Mouse (Mus musculus): Measurements from ENCODE around the gene Cln3. TPM values are rescaled to one million over a fixed set of nuclear protein-coding genes. Genes with fewer than 3 reads are reported as not detected.

Cln3 gene
- polyA plus RNA-seq, 1 experiment from 2014 or later, result 41.3 TPM

GRCm38 (mm10) chr7:126598919-126599318, 13.3 kb upstream of the Cln3 start:
- Histone ChIP-seq H3K4me2 (replicated peaks; ENCODE audit: low read depth, low read length) (no peak overlapping the region), H3K4me1 (ENCODE audit: insufficient read depth, low read length) (no peaks in the 10 kb centered on the region), H3K27ac (ENCODE audit: low read length) (no peak overlapping the region), H3K27me3 (ENCODE audit: insufficient read depth, low read length) (no peaks in the 10 kb centered on the region), H3K9ac (replicated peaks; ENCODE audit: low read length) (no peak overlapping the region), H3K4me3 (ENCODE audit: low read length) (no peak overlapping the region), H3K36me3 (ENCODE audit: insufficient read depth, low read length) (no peaks in the 10 kb centered on the region), H3K9me3 (ENCODE audit: low read length) (no peaks in the 10 kb centered on the region)
- ATAC-seq (ENCODE audit: low FRiP score, low TSS enrichment), result no peak
- WGBS, result 78% methylated on average over 6 of the region's 6 CpGs

DNA sequence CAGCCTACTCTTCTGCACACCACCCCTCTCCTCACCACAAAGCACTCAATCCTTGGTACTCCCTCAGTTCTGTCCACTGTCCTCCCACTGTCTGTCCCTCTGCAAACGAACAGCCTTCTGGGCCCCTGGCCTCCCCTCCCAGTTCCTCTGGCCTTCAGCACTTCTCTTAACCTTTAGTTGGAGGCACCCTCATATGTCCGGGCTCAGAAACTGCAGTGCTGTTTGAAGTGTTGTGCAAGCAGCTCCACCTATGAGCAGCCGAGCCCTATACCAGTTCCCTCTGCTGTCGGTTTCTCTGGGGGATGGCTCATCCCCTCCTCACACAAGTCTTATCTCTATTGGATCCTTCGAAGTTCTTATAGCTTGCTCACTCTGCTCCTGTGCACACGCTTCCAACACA, 10.8 kb upstream of the Cln3 start:
- H3K4me3 ChIP-seq (ENCODE audit: low read length), result no peak overlapping the region
- H3K4me2 ChIP-seq (replicated peaks; ENCODE audit: low read depth, low read length), result no peak overlapping the region
- H3K27ac ChIP-seq (ENCODE audit: low read length), result no peak overlapping the region
- no peak for ATAC-seq (ENCODE audit: low FRiP score, low TSS enrichment)
- H3K9me3 ChIP-seq (ENCODE audit: low read length), result no peaks in the 10 kb centered on the region
- H3K36me3 ChIP-seq (ENCODE audit: insufficient read depth, low read length), result no peaks in the 10 kb centered on the region
- H3K4me1 ChIP-seq (ENCODE audit: insufficient read depth, low read length), result no peaks in the 10 kb centered on the region
- H3K27me3 ChIP-seq (ENCODE audit: insufficient read depth, low read length), result no peaks in the 10 kb centered on the region
- H3K9ac ChIP-seq (replicated peaks; ENCODE audit: low read length), result no peak overlapping the region
- 61% methylated on average over 6 of the region's 6 CpGs for WGBS

DNA sequence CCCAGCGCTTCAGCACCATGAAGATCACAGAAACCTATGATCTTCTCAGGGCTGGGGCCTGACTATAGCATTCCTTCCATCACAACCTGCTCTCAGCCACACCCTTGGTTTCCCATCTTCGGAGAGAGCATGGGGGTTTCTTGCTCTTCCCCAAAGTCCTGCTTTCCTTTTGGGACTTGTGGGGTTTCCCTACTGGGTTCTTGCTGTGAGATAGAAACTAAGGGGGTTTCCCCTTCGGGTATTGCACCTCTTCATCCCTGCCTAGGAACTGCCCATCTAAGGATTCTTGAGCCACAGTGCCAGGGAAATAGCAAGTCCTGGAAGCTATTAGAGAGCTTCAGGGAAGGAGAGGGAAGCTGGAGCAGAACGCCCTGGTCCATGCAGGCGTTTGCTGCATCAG, 10.3 kb upstream of the Cln3 start:
- no peak overlapping the region for H3K4me2 ChIP-seq (replicated peaks; ENCODE audit: low read depth, low read length)
- H3K4me1 ChIP-seq (ENCODE audit: insufficient read depth, low read length), result no peaks in the 10 kb centered on the region
- H3K27me3 ChIP-seq (ENCODE audit: insufficient read depth, low read length), result no peaks in the 10 kb centered on the region
- no peak overlapping the region for H3K9ac ChIP-seq (replicated peaks; ENCODE audit: low read length)
- WGBS, result 92% methylated on average over 5 of the region's 5 CpGs
- no peaks in the 10 kb centered on the region for H3K9me3 ChIP-seq (ENCODE audit: low read length)
- ATAC-seq (ENCODE audit: low FRiP score, low TSS enrichment), result no peak
- no peak overlapping the region for H3K27ac ChIP-seq (ENCODE audit: low read length)
- no peaks in the 10 kb centered on the region for H3K36me3 ChIP-seq (ENCODE audit: insufficient read depth, low read length)
- H3K4me3 ChIP-seq (ENCODE audit: low read length), result no peak overlapping the region

DNA sequence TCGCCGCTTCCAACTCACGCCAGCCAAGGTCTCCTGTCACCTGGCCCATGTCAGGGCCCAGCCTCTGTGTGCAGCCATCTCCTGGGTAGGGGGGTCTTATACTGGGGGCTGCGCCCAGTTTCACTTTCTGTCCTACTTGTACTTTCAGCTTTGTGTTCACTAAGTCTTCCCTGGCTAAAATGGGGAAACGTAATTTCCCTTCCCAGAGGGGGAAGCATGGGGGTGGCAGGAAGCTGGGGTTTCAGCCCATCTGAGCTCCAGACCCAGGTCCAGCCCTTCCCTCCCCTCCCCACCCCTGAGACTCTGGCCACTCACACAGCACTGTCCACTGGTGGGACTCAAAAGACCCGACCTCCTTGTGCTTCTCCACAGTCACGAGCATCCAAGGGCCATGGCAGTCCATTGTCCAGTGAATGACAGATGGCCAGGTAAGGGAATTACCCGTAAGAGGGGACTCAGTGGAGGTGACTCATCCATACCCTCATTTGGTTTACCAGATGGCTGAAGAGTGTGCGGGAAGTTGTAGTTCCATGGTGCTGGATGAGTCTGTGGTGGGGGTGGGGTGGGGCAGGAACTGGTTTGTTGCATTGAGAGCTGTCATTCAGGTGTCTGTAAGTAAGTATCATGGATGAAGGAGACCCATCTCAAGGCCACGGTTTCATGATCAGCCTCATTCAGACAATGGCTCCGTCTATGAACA, 9.4 kb upstream of the Cln3 start, which contains the start of gene Il27:
Gene Il27, minus strand, starts transcription at position 80 of the 700 bp plus-strand sequence.
- Histone ChIP-seq H3K4me2 (replicated peaks; ENCODE audit: low read depth, low read length) (no peak within 1 kb of the TSS), H3K27ac (ENCODE audit: low read length) (no peak within 1 kb of the TSS), H3K4me1 (ENCODE audit: insufficient read depth, low read length) (no peaks in the 10 kb centered on the region), H3K36me3 (ENCODE audit: insufficient read depth, low read length) (no peaks in the 10 kb centered on the region), H3K9ac (replicated peaks; ENCODE audit: low read length) (no peak within 1 kb of the TSS), H3K9me3 (ENCODE audit: low read length) (no peaks in the 10 kb centered on the region), H3K4me3 (ENCODE audit: low read length) (no peak within 1 kb of the TSS), H3K27me3 (ENCODE audit: insufficient read depth, low read length) (no peaks in the 10 kb centered on the region)
- WGBS, result 83% methylated on average over 11 of the region's 11 CpGs
- ATAC-seq (ENCODE audit: low FRiP score, low TSS enrichment), result no peak

DNA sequence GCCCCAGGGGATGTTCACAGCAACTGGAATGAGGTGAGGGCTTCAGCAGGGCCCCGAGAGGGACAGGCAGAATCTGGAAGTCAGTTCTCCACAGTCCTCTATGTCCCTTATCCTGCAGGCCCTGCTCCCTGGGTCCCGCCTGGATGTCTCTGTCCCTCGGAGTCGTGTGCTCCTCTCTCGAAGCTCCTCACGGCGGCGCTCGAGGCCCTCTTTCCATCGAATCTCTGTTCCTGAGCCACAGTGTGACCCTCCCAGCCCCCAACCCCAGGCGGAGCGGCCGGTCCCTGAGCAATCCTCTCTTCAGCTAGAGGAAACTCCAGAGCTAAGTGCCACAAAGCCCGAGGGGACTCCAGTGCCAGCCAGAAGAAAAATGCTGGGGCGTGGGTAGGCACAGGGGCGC, 2.2 kb upstream of the Cln3 start:
- Histone ChIP-seq H3K4me1 (ENCODE audit: insufficient read depth, low read length) (peaks cover 15% of the 10 kb centered on the region; the same call in 1 of the 2 replicates), H3K9me3 (ENCODE audit: low read length) (no peaks in the 10 kb centered on the region), H3K27me3 (ENCODE audit: insufficient read depth, low read length) (no peaks in the 10 kb centered on the region), H3K36me3 (ENCODE audit: insufficient read depth, low read length) (no peaks in the 10 kb centered on the region), H3K4me3 (ENCODE audit: low read length) (peak overlapping the region; percentile 22), H3K4me2 (replicated peaks; ENCODE audit: low read depth, low read length) (peak overlapping the region; percentile 46), H3K9ac (replicated peaks; ENCODE audit: low read length) (peak overlapping the region; percentile 61), H3K27ac (ENCODE audit: low read length) (no peak overlapping the region)
- ATAC-seq (ENCODE audit: low FRiP score, low TSS enrichment), result peak; percentile 44; the same call in 1 of the 2 replicates
- 9% methylated on average over 16 of the region's 16 CpGs for WGBS

GRCm38 (mm10) chr7:126586839-126587238, 1.2 kb upstream of the Cln3 start:
- H3K9me3 ChIP-seq (ENCODE audit: low read length), result no peaks in the 10 kb centered on the region
- 27% methylated on average over 8 of the region's 8 CpGs for WGBS
- H3K36me3 ChIP-seq (ENCODE audit: insufficient read depth, low read length), result no peaks in the 10 kb centered on the region
- H3K4me1 ChIP-seq (ENCODE audit: insufficient read depth, low read length), result peaks cover 15% of the 10 kb centered on the region; the same call in 1 of the 2 replicates
- no peaks in the 10 kb centered on the region for H3K27me3 ChIP-seq (ENCODE audit: insufficient read depth, low read length)
- no peak for ATAC-seq (ENCODE audit: low FRiP score, low TSS enrichment)
- no peak overlapping the region for H3K27ac ChIP-seq (ENCODE audit: low read length)
- H3K4me3 ChIP-seq (ENCODE audit: low read length), result no peak overlapping the region
- no peak overlapping the region for H3K4me2 ChIP-seq (replicated peaks; ENCODE audit: low read depth, low read length)
- no peak overlapping the region for H3K9ac ChIP-seq (replicated peaks; ENCODE audit: low read length)

DNA sequence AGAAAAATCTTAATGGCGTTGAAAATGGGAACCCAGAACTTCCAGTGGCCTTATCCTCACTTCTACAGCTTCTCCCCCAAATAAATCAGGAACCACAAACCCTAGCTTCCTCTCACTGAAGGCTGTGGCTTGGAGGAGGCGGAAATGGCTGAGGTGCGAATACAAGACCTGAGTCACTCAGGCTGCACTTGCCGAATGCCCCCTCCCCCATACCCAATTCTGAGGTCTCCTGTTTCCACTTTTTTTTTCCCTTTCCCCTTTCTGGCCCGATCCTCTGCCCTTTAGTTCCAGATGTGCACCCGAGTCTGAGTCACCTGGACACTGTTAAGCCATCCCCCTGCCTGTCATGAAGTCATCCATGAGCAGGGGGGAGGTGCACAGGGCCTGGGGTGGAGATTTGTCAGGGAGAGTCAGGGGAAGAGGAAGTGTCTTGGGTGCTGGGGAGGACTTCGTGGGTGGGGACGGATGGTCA, 1.1 kb downstream of the Cln3 start, which contains the start of gene Apobr:
Gene Apobr, plus strand, starts transcription at position 437 of the 472 bp plus-strand sequence.
- Histone ChIP-seq H3K27me3 (ENCODE audit: insufficient read depth, low read length) (no peaks in the 10 kb centered on the region), H3K4me1 (ENCODE audit: insufficient read depth, low read length) (peaks cover 15% of the 10 kb centered on the region; the same call in 1 of the 2 replicates), H3K4me2 (replicated peaks; ENCODE audit: low read depth, low read length) (peak within 1 kb of the TSS; percentile 69), H3K27ac (ENCODE audit: low read length) (peak within 1 kb of the TSS; percentile 80; the same call in 1 of the 2 replicates), H3K9ac (replicated peaks; ENCODE audit: low read length) (peak within 1 kb of the TSS; percentile 62; the same call in 1 of the 2 replicates), H3K9me3 (ENCODE audit: low read length) (no peaks in the 10 kb centered on the region), H3K36me3 (ENCODE audit: insufficient read depth, low read length) (no peaks in the 10 kb centered on the region; the same call in 1 of the 2 replicates), H3K4me3 (ENCODE audit: low read length) (peak within 1 kb of the TSS; percentile 52)
- 72% methylated on average over 8 of the region's 8 CpGs for WGBS
- ATAC-seq (ENCODE audit: low FRiP score, low TSS enrichment), result no peak

- Histone ChIP-seq H3K27me3 (ENCODE audit: insufficient read depth, low read length) (no peaks in the 10 kb centered on the region), H3K4me1 (ENCODE audit: insufficient read depth, low read length) (peaks cover 15% of the 10 kb centered on the region; the same call in 1 of the 2 replicates), H3K4me3 (ENCODE audit: low read length) (peak overlapping the region; percentile 52), H3K27ac (ENCODE audit: low read length) (peak overlapping the region; percentile 80), H3K9ac (replicated peaks; ENCODE audit: low read length) (peak overlapping the region; percentile 62), H3K9me3 (ENCODE audit: low read length) (no peaks in the 10 kb centered on the region), H3K36me3 (ENCODE audit: insufficient read depth, low read length) (no peaks in the 10 kb centered on the region; the same call in 1 of the 2 replicates), H3K4me2 (replicated peaks; ENCODE audit: low read depth, low read length) (peak overlapping the region; percentile 69)
- WGBS, result 53% methylated on average over 6 of the region's 6 CpGs
- no peak for ATAC-seq (ENCODE audit: low FRiP score, low TSS enrichment)
These were observed 1.9 kb downstream of the Cln3 start for GRCm38 (mm10) chr7:126583761-126584160.

DNA sequence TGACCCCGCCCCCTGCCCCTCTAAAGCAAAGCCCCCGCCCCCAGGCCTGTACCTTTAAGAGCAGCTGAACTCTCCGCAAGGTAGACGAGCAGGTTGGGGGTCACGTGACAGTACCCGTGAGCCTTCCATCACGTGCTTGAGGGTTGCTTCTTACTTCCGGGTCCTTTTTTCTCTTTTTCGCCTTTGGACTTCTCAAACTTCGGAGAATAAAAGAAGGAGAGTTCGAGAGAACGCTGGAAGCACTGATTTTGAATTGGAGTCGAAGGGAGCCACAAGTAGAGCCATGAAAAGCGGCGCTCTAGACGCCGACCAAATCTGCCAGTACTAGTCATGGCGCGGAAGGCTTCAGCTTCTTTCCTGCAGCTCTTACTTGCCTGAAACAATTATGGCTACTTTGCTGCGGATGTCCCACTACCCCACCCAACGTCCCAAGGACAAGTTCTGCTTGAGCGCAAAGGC, 2.3 kb downstream of the Cln3 start:
- Histone ChIP-seq H3K27ac (ENCODE audit: low read length) (peak overlapping the region; percentile 80), H3K4me2 (replicated peaks; ENCODE audit: low read depth, low read length) (peak overlapping the region; percentile 69), H3K36me3 (ENCODE audit: insufficient read depth, low read length) (no peaks in the 10 kb centered on the region; the same call in 1 of the 2 replicates), H3K4me1 (ENCODE audit: insufficient read depth, low read length) (peaks cover 15% of the 10 kb centered on the region; the same call in 1 of the 2 replicates), H3K9me3 (ENCODE audit: low read length) (no peaks in the 10 kb centered on the region), H3K4me3 (ENCODE audit: low read length) (peak overlapping the region; percentile 52), H3K9ac (replicated peaks; ENCODE audit: low read length) (peak overlapping the region; percentile 62), H3K27me3 (ENCODE audit: insufficient read depth, low read length) (no peaks in the 10 kb centered on the region)
- ATAC-seq (ENCODE audit: low FRiP score, low TSS enrichment), result peak; percentile 87
- WGBS, result 1% methylated on average over 22 of the region's 22 CpGs

- Histone ChIP-seq H3K4me1 (ENCODE audit: insufficient read depth, low read length) (peaks cover 10% of the 10 kb centered on the region; the same call in 1 of the 2 replicates), H3K4me2 (replicated peaks; ENCODE audit: low read depth, low read length) (peak overlapping the region; percentile 69), H3K27ac (ENCODE audit: low read length) (no peak overlapping the region), H3K9ac (replicated peaks; ENCODE audit: low read length) (peak overlapping the region; percentile 62), H3K27me3 (ENCODE audit: insufficient read depth, low read length) (no peaks in the 10 kb centered on the region), H3K4me3 (ENCODE audit: low read length) (peak overlapping the region; percentile 52), H3K36me3 (ENCODE audit: insufficient read depth, low read length) (no peaks in the 10 kb centered on the region; the same call in 1 of the 2 replicates), H3K9me3 (ENCODE audit: low read length) (no peaks in the 10 kb centered on the region)
- 2% methylated on average over 20 of the region's 20 CpGs for whole genome bisulfite sequencing
- peak; percentile 66 for ATAC-seq (ENCODE audit: low FRiP score, low TSS enrichment)
These were observed 2.9 kb downstream of the Cln3 start for GRCm38 (mm10) chr7:126582759-126583158.
